Mouse (Mus musculus) heart, embryonic 12.5 days (tissue): ENCODE results near the gene Arhgef33. TPM values are rescaled to one million over a fixed set of nuclear protein-coding genes. Genes with fewer than 3 reads are reported as not detected.

Source experiments
- ATAC-seq: fragments of 200-750 bp; cut with Nextera tagmentation; 2 replicates; pipeline ENCODE4 v1.8.0; 2017; ENCODE audit warnings: moderate TSS enrichment, moderate library complexity; ENCODE audit not compliant: insufficient number of reproducible peaks, low FRiP score
- H3K27ac ChIP-seq: fragments of 300-500 bp; sonication (generic); 2 replicates; pipeline ENCODE4 v1.5.1; 2016; ENCODE audit warnings: mild to moderate bottlenecking, moderate library complexity; ENCODE audit not compliant: poor library complexity, severe bottlenecking
- H3K27me3 ChIP-seq: fragments of 300-500 bp; sonication (generic); replicated peaks from 2 replicates; pipeline ENCODE4 v1.6.1; 2016; ENCODE audit warnings: mild to moderate bottlenecking, moderate library complexity
- H3K36me3 ChIP-seq: fragments of 300-500 bp; sonication (generic); 2 replicates; pipeline ENCODE4 v1.6.1; 2016; ENCODE audit warnings: mild to moderate bottlenecking, moderate library complexity
- H3K4me1 ChIP-seq: fragments of 300-500 bp; sonication (generic); replicated peaks from 2 replicates; pipeline ENCODE4 v1.6.1; 2016; ENCODE audit warnings: mild to moderate bottlenecking
- H3K4me2 ChIP-seq: fragments of 300-500 bp; sonication (generic); 2 replicates; pipeline ENCODE4 v1.6.1; 2016; ENCODE audit warnings: mild to moderate bottlenecking, moderate library complexity
- H3K4me3 ChIP-seq: fragments of 300-500 bp; sonication (generic); 2 replicates; pipeline ENCODE4 v1.5.1; 2016; ENCODE audit warnings: mild to moderate bottlenecking
- H3K9ac ChIP-seq: fragments of 300-500 bp; sonication (generic); 2 replicates; pipeline ENCODE4 v1.6.1; 2016; ENCODE audit warnings: mild to moderate bottlenecking, moderate library complexity
- H3K9me3 ChIP-seq: fragments of 300-500 bp; sonication (generic); replicated peaks from 2 replicates; pipeline ENCODE4 v1.6.1; 2016; ENCODE audit warnings: mild to moderate bottlenecking, moderate library complexity
- WGBS: fragments of 180-500 bp; shearing (Covaris S2); methylation state at CpG from one replicate; pipeline ENCODE4 v1.1.7; 2016; 5-methylcytosine and 5-hydroxymethylcytosine counted together
- polyA plus RNA-seq: library from polyadenylated mRNA; unstranded; fragments of >200 nt; fragmentation: Nextera tagmentation; extraction: Ambion mirVana; gene quantifications from 2 replicates; pipeline ENCODE4 v1.2.1, GENCODE M21; 2016

The Arhgef33 gene
- polyA plus RNA-seq, 1 experiment from 2014 or later: 2.2 TPM

- ATAC-seq: peak; percentile 83
- H3K36me3 ChIP-seq: no peaks in the 10 kb centered on the region
- 14% methylated on average over 17 of the region's 17 CpGs for WGBS
- H3K27ac ChIP-seq: no peak overlapping the region; the same call in 1 of the 2 replicates
- H3K9me3 ChIP-seq: no peaks in the 10 kb centered on the region
- H3K4me2 ChIP-seq: peak overlapping the region; percentile 72
- peak overlapping the region; percentile 50 for H3K4me3 ChIP-seq
- H3K4me1 ChIP-seq: peaks cover 3% of the 10 kb centered on the region; the same call in 1 of the 2 replicates
- peak overlapping the region; percentile 50 for H3K9ac ChIP-seq
- H3K27me3 ChIP-seq: no peaks in the 10 kb centered on the region; the same call in none of the 2 replicates
Measured at GRCm38 (mm10) chr17:80391423-80392403, 84.5 kb downstream of the Arhgef33 start.

- no peaks in the 10 kb centered on the region for H3K4me1 ChIP-seq
- H3K9me3 ChIP-seq: no peaks in the 10 kb centered on the region
- H3K27me3 ChIP-seq: no peaks in the 10 kb centered on the region
- H3K4me2 ChIP-seq: no peak overlapping the region
- WGBS: 89% methylated on average over 7 of the region's 7 CpGs
- no peak overlapping the region for H3K4me3 ChIP-seq
- no peak overlapping the region for H3K27ac ChIP-seq
- H3K36me3 ChIP-seq: peaks cover 26% of the 10 kb centered on the region
- no peak for ATAC-seq
- no peak overlapping the region for H3K9ac ChIP-seq
Measured at GRCm38 (mm10) chr17:80398243-80398642, 91.0 kb downstream of the Arhgef33 start.

GRCm38 (mm10) chr17:80411182-80411581 is 104.0 kb downstream of the Arhgef33 start:
- Histone ChIP-seq H3K27ac (no peak overlapping the region), H3K4me2 (no peak overlapping the region), H3K27me3 (no peaks in the 10 kb centered on the region), H3K4me3 (no peak overlapping the region), H3K4me1 (no peaks in the 10 kb centered on the region), H3K9ac (no peak overlapping the region), H3K36me3 (peaks cover 64% of the 10 kb centered on the region), H3K9me3 (0 out of 2 replicates have a peak, but pooled peaks cover 4% of the 10 kb centered on the region)
- ATAC-seq: no peak
- WGBS: 66% methylated on average over 1 of the region's 1 CpGs

DNA sequence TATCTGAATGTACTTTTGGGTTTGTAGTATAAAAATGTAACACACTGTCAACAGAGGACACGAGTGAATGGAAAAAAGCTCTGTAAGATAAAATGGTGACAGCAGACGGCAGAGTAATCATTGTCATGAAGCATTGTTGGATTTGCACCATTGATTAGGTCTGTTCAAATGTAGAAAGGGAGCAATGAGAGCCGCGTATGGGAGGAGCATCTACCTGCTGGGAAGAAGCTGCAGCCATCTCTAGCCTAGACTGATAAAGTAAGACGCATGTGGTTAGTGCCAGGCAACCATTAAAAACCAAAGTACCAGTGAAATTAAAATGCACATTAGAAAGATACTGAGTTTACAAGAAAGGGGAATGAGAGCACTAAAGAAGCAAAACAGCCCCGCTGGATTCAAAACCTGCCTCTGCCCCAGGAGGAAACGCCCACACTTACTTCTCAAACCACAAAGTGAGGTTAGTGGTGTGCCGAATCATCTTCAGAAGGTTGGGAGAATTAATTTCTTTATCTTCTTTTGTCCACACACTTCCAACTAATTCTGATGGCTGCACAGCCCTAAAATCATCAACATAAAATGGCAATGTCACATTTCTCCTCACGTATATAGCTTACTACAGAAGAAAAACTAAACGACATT is 111.5 kb downstream of the Arhgef33 start:
- Histone ChIP-seq H3K4me1 (no peaks in the 10 kb centered on the region), H3K27me3 (no peaks in the 10 kb centered on the region), H3K9me3 (no peaks in the 10 kb centered on the region), H3K9ac (no peak overlapping the region), H3K27ac (no peak overlapping the region), H3K4me2 (no peak overlapping the region), H3K36me3 (peaks cover 58% of the 10 kb centered on the region), H3K4me3 (no peak overlapping the region)
- ATAC-seq: no peak
- 87% methylated on average over 10 of the region's 10 CpGs for WGBS

DNA sequence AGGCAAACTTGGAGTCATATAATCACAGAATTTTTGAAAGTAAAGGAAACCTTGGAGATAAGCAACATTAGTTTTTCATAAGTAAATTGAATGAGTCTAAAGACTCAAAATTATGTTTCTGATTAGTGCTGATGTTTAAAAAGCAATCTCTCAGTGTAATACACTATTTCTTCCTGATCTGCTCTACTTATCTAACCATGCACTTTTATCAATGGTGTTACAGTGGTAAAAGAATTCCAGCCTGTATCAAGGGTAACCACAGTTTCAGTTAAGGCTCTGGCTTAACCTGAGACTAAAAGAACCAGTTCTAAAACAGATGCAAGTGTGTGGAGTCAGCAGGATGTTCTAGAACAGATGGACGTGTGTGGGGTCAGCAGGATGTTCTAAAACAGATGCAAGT is 113.8 kb downstream of the Arhgef33 start:
- H3K27ac ChIP-seq: no peak overlapping the region
- peaks cover 49% of the 10 kb centered on the region for H3K36me3 ChIP-seq
- 90% methylated on average over 1 of the region's 1 CpGs for WGBS
- no peak overlapping the region for H3K4me2 ChIP-seq
- ATAC-seq: no peak
- H3K9ac ChIP-seq: no peak overlapping the region
- no peaks in the 10 kb centered on the region for H3K27me3 ChIP-seq
- H3K9me3 ChIP-seq: no peaks in the 10 kb centered on the region
- no peak overlapping the region for H3K4me3 ChIP-seq
- H3K4me1 ChIP-seq: 0 out of 2 replicates have a peak, but pooled peaks cover 4% of the 10 kb centered on the region

DNA sequence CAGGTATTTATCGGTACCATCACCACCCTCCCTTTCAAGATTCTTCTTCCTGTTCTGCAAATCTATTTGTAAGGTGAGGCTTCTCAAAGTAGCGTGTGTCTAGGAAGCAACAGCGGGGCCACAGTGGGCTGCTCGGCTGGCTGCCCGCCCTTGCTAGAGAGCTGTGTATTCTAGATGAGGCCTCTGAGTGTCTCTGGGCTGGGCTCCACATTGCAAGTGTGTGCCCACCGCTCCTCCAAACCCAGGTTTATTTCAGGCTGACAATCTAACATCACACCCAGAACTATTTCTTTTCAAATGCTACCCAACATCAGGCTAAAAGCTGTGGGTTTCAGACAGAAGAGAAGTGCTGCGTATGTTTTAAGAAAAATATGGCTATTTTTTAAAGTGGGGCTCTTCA is 119.0 kb downstream of the Arhgef33 start:
- Histone ChIP-seq H3K36me3 (peaks cover 17% of the 10 kb centered on the region), H3K4me3 (no peak overlapping the region), H3K27ac (no peak overlapping the region), H3K4me1 (peaks cover 17% of the 10 kb centered on the region; the same call in 1 of the 2 replicates), H3K4me2 (no peak overlapping the region), H3K27me3 (no peaks in the 10 kb centered on the region), H3K9me3 (no peaks in the 10 kb centered on the region), H3K9ac (no peak overlapping the region)
- WGBS: 87% methylated on average over 7 of the region's 7 CpGs
- no peak for ATAC-seq

GRCm38 (mm10) chr17:80426901-80427300 is 119.7 kb downstream of the Arhgef33 start:
- Histone ChIP-seq H3K4me3 (no peak overlapping the region), H3K9ac (no peak overlapping the region), H3K27ac (no peak overlapping the region), H3K4me2 (no peak overlapping the region), H3K9me3 (no peaks in the 10 kb centered on the region), H3K36me3 (peaks cover 17% of the 10 kb centered on the region), H3K27me3 (no peaks in the 10 kb centered on the region), H3K4me1 (peaks cover 17% of the 10 kb centered on the region; the same call in 1 of the 2 replicates)
- WGBS: 75% methylated on average over 5 of the region's 5 CpGs
- no peak for ATAC-seq

- Histone ChIP-seq H3K27ac (no peak overlapping the region), H3K9ac (no peak overlapping the region), H3K4me1 (peaks cover 17% of the 10 kb centered on the region; the same call in 1 of the 2 replicates), H3K27me3 (no peaks in the 10 kb centered on the region), H3K4me2 (no peak overlapping the region), H3K9me3 (no peaks in the 10 kb centered on the region), H3K4me3 (no peak overlapping the region), H3K36me3 (peaks cover 11% of the 10 kb centered on the region)
- 69% methylated on average over 2 of the region's 2 CpGs for WGBS
- ATAC-seq: no peak
Measured at GRCm38 (mm10) chr17:80427966-80428365, 120.8 kb downstream of the Arhgef33 start.

GRCm38 (mm10) chr17:80431997-80432396 is 124.8 kb downstream of the Arhgef33 start:
- no peak for ATAC-seq
- H3K9me3 ChIP-seq: no peaks in the 10 kb centered on the region
- no peak overlapping the region for H3K9ac ChIP-seq
- H3K27ac ChIP-seq: no peak overlapping the region
- H3K27me3 ChIP-seq: no peaks in the 10 kb centered on the region
- H3K4me2 ChIP-seq: no peak overlapping the region
- WGBS: 95% methylated on average over 9 of the region's 9 CpGs
- H3K4me1 ChIP-seq: peaks cover 11% of the 10 kb centered on the region; the same call in 1 of the 2 replicates
- H3K36me3 ChIP-seq: peaks cover 24% of the 10 kb centered on the region
- H3K4me3 ChIP-seq: no peak overlapping the region

- Histone ChIP-seq H3K9me3 (no peaks in the 10 kb centered on the region), H3K4me2 (no peak overlapping the region), H3K36me3 (peaks cover 38% of the 10 kb centered on the region), H3K27ac (no peak overlapping the region), H3K27me3 (no peaks in the 10 kb centered on the region), H3K4me3 (no peak overlapping the region), H3K9ac (no peak overlapping the region), H3K4me1 (0 out of 2 replicates have a peak, but pooled peaks cover 4% of the 10 kb centered on the region)
- no peak for ATAC-seq
- 77% methylated on average over 3 of the region's 3 CpGs for WGBS
Measured at GRCm38 (mm10) chr17:80434430-80434829, 127.2 kb downstream of the Arhgef33 start.

DNA sequence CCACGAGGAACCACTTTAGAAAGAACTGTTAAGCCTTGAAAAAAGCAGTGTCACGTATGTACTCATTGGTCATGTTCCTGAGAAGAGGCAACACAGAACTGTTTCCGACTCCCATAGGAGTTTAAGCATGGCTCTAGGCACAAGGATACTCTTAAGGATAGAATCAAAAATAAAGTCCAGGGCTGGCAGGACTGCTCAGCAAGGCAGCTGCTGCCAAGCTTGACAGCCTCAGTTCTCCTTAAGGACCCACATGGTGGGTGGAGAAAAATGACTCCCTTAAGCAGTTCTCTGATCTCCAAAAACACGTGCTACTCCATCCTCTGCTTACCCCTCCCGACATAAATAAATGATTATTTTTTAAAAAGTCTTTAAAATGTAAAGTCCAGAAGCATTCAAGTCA is 128.5 kb downstream of the Arhgef33 start:
- ATAC-seq: no peak
- Histone ChIP-seq H3K27me3 (no peaks in the 10 kb centered on the region), H3K9me3 (no peaks in the 10 kb centered on the region), H3K4me3 (no peak overlapping the region), H3K4me1 (0 out of 2 replicates have a peak, but pooled peaks cover 4% of the 10 kb centered on the region), H3K27ac (no peak overlapping the region), H3K9ac (no peak overlapping the region), H3K4me2 (no peak overlapping the region), H3K36me3 (peaks cover 36% of the 10 kb centered on the region)
- 80% methylated on average over 5 of the region's 5 CpGs for WGBS
